Mouse (Mus musculus) embryo, embryonic 11.5 days (tissue): Measurements from ENCODE around the gene Hnrnpr.

Experiments used
- DNase-seq: peaks from one replicate; pipeline ENCODE4 v3.0.0-alpha.2; 2012; ENCODE audit warnings: low read depth, low spot score

The Hnrnpr gene

DNA sequence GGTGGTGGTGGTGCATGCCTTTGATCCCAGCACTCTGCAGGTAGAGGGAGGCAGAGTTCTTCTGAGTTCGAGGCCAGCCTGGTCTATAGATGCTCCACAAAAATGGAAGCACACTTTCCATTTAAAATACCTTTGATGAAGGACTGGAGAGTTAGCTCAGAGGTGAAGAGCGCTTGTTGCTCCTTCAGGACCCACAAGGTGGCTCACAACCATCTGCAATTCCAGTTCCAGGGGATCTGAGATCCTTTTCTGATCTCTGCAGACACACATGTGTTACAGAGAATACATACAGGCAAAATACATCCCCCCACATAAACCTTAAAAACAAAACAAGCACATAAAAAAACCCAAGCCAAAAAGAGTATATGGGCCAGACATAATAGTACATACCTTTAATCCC lies 2.4 kb upstream of the Hnrnpr start:
- no peak for DNase-seq

DNA sequence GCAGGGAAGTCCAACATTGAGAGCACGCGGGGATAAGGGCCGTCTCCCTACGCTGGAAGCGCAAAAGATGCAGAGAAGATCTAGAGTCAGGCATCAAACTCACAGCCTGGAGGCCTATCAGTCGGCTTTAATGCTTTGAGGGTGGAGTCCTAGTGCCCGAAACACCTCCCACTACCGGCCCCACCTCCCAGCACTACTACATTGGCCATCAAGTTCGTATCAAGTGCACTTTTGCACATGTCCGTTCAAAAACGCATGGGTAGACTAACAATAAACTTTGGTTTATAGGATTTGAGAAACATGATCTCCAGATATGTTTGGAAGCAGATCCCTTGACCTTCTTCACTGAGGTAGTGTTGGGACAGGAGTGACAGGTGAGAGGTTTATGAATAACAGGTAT lies 962 bp upstream of the Hnrnpr start:
- peak; percentile 41 for DNase-seq

- DNase-seq: peak; percentile 30
Measured at GRCm38 (mm10) chr4:136311042-136311999, 579 bp downstream of the Hnrnpr start.

- no peak for DNase-seq
Measured at GRCm38 (mm10) chr4:136312616-136313015, 1.9 kb downstream of the Hnrnpr start.

GRCm38 (mm10) chr4:136317667-136318066 lies 6.9 kb downstream of the Hnrnpr start:
- no peak for DNase-seq

GRCm38 (mm10) chr4:136320016-136320415 lies 9.3 kb downstream of the Hnrnpr start:
- no peak for DNase-seq

DNA sequence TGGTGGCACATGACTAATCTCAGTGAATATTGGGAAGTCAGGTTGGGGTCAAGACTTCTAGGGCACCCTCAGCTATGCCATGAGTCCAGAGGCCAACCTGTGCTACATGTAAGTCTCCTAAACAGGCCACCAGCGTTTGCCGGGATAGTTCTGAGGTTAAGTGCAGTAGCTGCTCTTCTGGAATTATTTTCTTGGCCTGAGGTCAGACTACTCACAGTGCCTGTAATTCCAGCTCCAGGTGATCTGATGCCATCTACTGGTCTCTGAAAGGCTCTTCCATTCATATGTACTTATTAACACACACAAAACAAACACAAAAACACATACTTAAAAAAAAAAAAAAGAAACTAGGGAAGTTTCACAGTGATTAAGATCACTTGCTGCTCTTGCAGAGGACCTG lies 13.5 kb downstream of the Hnrnpr start:
- DNase-seq: no peak

DNA sequence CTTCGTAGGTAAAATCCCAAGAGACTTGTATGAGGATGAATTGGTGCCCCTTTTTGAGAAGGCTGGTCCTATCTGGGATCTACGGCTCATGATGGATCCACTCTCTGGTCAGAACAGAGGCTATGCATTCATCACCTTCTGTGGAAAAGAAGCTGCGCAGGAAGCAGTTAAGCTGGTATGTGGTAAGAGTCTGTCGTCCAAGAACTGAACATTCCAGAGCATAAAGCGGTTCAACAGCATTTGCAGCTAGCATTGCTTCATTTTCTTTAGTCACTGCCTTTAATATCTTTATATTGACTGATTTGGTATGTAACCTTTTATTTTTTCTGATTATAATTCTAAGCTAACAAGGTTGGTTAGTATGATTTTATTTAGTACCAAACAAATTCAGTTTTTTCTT lies 16.5 kb downstream of the Hnrnpr start:
- no peak for DNase-seq

DNA sequence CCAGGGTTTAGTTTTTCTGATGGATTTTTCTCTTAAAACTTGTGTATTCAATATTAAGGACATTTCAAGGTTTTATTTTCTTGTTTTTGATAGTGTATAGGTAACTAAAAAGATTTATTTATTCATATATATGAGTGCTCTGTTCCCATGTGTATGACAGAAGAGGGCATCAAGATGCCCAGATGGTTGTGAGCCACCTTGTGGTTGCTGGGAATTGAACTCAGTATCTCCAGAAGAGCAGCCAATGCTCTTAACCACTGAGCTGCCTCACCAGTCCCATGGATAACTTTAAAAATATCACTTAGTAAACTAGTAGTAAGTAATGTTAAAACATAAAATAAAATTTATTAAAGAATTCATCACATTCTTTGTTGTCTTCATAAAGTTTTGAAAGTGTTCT lies 17.4 kb downstream of the Hnrnpr start:
- DNase-seq: no peak

DNA sequence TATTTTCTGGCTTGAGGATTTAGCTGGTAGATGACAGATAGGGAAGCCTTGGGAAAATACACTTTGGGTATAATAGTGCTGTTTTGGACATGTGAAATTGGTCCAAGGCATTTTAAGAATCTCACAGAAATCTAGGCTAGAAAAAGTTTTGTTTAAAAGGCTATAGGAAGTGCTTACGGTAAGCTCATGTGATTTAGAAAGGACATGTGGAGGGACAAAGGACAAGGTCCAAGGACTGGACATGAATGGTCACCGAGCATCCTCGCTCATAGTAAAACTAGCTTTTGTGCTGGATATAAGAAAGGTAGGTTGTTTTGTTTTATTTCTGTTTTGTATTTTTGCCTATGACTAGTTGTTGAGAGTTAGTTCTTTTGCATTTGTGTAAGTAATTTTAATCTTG lies 21.0 kb downstream of the Hnrnpr start:
- no peak for DNase-seq

- no peak for DNase-seq
Measured at GRCm38 (mm10) chr4:136333191-136333590, 22.4 kb downstream of the Hnrnpr start.

DNA sequence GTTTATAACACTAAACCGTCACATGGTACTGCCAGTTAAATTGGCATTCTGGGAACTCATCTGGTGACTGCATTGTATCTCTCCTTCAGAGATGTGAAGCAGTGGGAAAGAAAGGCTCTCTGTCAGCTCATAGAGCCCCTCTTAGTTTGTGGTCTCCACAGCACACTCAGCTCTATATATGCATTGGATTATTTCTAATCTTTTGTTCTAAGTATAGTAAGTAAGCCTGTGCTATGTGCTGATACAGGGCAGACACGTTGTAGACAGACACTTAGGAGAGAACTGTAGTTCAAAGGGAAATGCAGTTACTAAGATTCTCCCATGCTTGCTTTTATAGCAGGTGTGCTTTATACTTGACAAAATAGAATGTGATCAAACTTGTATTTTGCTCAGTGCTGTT lies 24.3 kb downstream of the Hnrnpr start:
- no peak for DNase-seq

- no peak for DNase-seq
Measured at GRCm38 (mm10) chr4:136337129-136337528, 26.4 kb downstream of the Hnrnpr start.

DNA sequence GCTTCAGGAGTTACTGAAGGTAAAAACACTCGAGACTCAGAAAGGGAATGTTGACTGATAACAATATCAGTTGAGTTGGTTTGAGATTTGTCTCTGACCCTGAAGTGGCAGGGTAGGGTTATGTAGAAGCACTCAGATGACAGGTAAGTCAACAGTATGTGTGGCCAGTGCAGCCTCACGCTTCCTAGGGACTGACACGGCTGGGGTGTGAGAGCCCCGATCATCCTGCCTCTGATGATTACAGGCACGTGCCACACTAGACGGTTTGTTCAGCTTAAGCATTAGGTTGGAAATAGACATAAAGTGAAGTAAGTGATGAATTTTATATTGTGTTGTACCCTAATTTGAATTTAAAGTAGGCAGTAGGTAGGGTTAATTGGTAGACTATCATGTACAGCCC lies 38.9 kb downstream of the Hnrnpr start:
- no peak for DNase-seq

GRCm38 (mm10) chr4:136357026-136357425 lies 46.3 kb downstream of the Hnrnpr start:
- DNase-seq: no peak

GRCm38 (mm10) chr4:136357429-136357828 lies 46.7 kb downstream of the Hnrnpr start:
- DNase-seq: no peak

- no peak for DNase-seq
Measured at GRCm38 (mm10) chr4:136367856-136368255, 57.1 kb downstream of the Hnrnpr start.

- peak; percentile 63 for DNase-seq
Measured at GRCm38 (mm10) chr4:136369727-136370126, 59.0 kb downstream of the Hnrnpr start.

GRCm38 (mm10) chr4:136373494-136374181 lies 62.9 kb downstream of the Hnrnpr start:
- no peak for DNase-seq

DNA sequence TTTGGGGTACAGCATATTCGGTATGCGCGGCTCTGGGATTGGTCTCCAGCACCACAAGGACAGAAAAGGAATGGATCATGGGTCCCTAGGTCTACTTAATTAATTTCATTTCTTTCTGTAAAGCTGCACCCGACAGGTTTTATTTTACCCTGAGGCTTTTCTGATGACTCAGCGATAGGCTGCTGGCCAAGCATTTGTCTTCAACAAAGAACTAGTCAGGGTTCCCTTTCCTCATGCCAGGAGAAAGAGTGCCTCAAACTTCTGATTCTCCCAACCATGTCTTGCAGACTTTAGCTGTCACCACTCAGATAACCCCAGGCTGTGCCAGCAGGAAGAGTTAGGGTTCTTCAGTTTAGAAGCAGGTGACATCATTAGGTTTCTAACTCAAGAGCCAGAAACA lies 66.3 kb downstream of the Hnrnpr start:
- DNase-seq: no peak

- DNase-seq: no peak
Measured at GRCm38 (mm10) chr4:136383052-136383451, 72.3 kb downstream of the Hnrnpr start.

DNA sequence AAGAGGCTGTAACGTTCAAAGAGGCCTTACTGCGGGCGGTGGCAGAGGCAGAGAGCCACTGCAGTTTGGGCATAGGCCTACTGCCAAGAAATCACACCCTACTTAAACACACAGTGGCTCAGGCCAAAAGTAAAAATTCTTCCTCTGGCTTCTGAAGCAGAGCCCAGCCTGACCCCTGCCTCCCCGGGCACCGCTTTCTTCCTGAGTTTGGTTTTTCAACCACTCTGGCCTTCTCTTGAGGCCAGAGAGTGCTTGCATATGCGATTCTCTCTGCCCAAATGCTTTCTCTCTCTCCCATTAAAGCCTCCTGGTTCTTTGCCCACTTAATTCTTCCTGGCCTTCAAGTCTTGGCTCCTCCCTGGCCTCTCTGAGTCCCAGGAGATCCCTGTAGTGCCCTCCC lies 73.1 kb downstream of the Hnrnpr start:
- no peak for DNase-seq

DNA sequence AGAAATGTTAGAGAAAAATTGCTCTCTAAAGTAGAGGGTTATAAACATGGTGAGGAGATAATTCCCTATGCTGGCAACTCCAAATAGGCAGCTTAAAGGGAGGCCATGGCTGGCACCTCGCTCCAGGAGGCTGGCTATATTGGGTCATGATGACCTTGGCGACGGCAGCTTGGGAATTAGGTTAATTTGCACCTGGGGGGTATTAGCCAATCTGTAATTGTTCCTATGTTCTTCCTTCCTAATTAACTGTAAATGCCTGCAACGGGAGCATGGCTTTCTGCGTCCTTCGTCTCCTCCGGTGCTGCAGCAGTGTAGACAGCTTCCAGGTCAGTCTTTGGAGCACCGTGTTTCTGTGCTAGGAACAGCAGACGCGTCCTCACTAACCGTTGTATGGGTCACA lies 76.5 kb downstream of the Hnrnpr start:
- DNase-seq: no peak
